Mouse (Mus musculus) gastrocnemius, postnatal 36 days (tissue): ENCODE measurements around the gene Gm6121. TPM values are rescaled to one million over a fixed set of nuclear protein-coding genes. Genes with fewer than 3 reads are reported as not detected.
"Not testable (repeated sequence)": the region's sequence is repeated elsewhere in the genome, so short reads cannot be mapped to it uniquely, and the experiment has no call there.

Source experiments
- DNase-seq, 2 experiments: peaks; one replicate each; pipeline ENCODE4 v3.0.0; 2022
- intact Hi-C: fragments of 180-260 bp; cut with DNase I; formaldehyde crosslinking; loops from one replicate; pipeline ENCODE4 v1.15.1; 2025
- long read RNA-seq, 2 experiments: library from polyadenylated mRNA; stranded (forward); transcript quantifications; one replicate each; pipeline ENCODE4 v2.0.0; 2021
- total RNA-seq, 2 experiments: library from RNA; stranded (reverse); gene quantifications; 2 replicates each; pipeline ENCODE4 v1.2.3; 2021

Gm6121 gene
- not detected for total RNA-seq
- long read RNA-seq, experiment 1, result 0 reads
- long read RNA-seq, experiment 2, result 0 reads

DNA sequence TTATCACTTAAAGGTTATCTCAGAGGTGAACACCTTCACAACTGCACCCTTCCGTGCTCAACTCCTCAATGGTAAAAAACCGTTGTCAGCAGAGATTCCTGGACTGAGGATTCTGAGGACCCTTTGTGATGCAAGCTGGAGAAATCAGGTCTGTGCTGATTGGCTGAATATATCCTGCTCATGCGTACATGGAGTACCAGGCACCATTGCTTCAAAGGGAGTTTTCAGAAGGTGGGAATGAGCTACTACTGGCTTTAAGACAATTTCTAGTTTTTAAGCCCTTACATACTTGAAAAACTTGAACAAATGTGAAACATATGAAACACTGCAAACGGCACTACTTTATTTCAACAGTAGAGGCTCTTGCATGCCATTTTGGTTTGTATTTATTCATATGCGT is at the start of gene Gm6121:
Gene Gm6121, minus strand, starts transcription at position 101 of the 400 bp plus-strand sequence.
- intact Hi-C loops, DNase-seq: not testable (repeated sequence)

Other genes starting within 250 kb of the Gm6121 start
- gene Gm14525, start 233.1 kb downstream of the Gm6121 start, total RNA-seq, result not detected